Mouse (Mus musculus): ENCODE data around the gene Dot1l.

DNA sequence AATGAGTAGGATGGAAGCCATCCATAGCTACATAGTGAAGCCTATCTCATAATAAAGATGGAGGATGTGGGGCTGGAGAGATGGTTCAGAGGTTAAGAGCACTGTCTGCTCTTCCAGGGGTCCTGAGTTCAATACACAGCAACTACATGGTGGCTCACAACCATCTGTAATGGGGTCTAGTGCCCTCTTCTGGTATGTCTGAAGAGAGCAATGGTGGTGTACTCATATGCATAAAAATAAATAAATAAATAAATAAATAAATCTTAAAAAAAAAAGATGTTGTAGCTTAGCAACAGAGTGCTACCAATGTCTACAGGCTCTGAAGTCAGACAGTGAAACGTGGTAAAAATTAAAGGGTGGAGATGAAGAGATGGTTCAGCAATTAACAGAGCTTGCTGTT is 16.3 kb upstream of the Dot1l start:
- TF ChIP-seq CTCF (IDR thresholded peaks at IDR 0.05; ENCODE audit: borderline replicate concordance, insufficient read depth, low read length) (no peak), POLR2A (IDR thresholded peaks at IDR 0.05; ENCODE audit: low read depth, low read length) (no peak)

Data from embryonic fibroblast, embryonic 13.5 days (primary cell).